Mouse (Mus musculus) liver, adult 2 months (tissue): Measurements from ENCODE around the gene Tcte2.

Experiments
- CTCF ChIP-seq: fragments of 200-500 bp; IDR thresholded peaks from 2 replicates; pipeline ENCODE4 v1.5.1; 2011; ENCODE audit warnings: low read depth, low read length, control low read depth
- POLR2A ChIP-seq: fragments of 200-500 bp; IDR thresholded peaks from 2 replicates; pipeline ENCODE4 v1.6.1; 2011; ENCODE audit warnings: low read length, control low read depth; ENCODE audit not compliant: insufficient read depth; ENCODE audit errors: extremely low read depth

DNA sequence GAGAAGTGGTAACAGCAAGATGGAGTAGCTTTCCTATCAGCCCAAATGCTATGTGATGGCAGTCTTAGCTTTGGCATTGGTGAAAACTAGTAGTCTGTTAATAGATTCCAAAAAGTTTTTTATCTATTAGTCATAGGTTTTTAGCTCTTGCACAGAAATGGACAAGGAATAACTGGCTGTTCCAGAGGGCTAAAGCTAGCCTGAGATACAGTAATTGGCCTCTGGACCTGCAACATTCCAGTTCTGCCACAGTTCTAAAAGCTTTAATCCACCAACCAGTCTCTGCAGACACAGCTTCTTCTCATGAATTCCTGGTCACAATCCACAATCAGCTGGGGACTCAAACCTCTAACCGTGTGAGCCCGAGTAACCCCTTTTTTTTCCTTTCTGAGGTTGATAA, 64.0 kb downstream of the Tcte2 start:
- TF ChIP-seq POLR2A (no peak), CTCF (no peak)
